Mouse (Mus musculus) yolk sac, embryonic 10.5 days (tissue): Measurements from ENCODE around the gene Ptprm.

Experiments used
- DNase-seq: peaks from one replicate; pipeline ENCODE4 v3.0.0-alpha.2; 2017; ENCODE audit warnings: low spot score

Gene Ptprm

DNA sequence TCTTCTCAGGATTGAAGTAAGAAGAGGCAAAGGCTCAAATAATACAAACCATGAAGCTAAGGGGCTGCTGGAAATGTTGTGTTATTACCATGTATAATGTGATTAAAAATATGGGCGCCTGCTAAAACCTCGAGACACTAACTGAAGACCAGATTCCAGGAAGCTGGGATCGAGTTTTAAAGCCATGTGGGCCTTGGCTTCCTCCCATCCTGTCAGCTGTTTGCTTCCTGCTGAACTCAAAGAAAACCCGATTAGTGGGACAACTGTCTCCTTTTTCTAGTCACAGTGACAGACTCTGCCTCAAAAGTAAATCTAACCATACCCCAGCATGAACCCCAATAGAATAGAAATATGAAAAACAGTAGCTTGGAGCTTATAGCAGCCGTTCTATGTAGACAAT lies 374.3 kb downstream of the Ptprm start:
- DNase-seq: no peak

DNA sequence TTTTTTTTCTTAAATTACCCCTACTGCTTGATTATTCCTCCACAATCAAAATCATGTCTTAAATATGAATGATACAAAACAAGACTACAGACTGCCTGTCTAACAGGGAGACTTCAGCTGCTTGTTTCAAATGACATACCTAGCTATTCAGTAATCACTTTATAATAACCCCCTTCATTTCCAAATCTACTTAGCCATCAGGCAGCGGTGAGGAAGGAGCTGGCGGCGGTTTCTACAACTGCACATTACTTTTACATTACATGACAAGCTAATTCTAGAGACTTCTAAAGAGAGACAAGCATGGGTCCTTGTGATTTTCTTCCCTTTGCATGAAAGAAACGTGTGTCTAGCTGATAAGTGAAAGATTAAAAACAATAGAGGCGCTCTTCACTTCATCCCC lies 377.8 kb downstream of the Ptprm start:
- no peak for DNase-seq

DNA sequence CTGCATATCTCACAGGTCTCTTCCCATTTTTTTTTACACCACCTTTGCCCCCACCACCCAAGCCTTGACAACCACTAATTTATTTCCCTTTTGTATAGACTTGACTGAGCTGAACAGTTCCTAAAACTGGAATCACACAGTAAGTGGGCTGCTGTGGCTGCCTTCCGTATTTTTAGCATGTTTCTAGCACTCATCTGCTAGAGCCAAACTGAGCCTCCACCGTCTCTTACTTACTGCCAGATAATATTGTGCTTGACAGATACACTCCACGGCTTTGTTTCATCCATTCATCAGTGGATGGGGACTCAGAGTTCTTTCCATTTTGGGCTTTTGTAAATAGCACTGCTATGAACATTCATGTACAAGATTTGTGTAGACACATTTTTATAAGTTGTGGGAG lies 381.3 kb downstream of the Ptprm start:
- no peak for DNase-seq

DNA sequence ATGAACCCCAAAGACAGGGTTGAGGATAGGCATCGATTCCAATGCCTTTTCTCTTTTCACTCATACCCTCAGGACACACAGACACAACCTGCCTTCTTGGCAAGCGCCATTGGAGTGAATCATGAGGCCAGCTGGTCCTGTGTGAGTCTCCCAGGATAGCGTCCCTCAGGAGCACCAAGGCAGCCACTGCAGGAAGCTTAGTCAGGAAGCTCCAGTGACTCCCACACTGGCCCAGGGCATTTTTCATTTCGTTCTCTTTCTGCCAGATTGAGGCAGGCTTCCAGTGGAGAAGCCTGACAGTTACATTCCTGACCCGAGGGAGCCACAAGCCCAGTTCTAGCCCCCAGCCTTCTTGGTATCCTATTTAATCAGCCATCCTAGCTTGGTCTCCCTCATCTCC lies 393.3 kb downstream of the Ptprm start:
- no peak for DNase-seq

DNA sequence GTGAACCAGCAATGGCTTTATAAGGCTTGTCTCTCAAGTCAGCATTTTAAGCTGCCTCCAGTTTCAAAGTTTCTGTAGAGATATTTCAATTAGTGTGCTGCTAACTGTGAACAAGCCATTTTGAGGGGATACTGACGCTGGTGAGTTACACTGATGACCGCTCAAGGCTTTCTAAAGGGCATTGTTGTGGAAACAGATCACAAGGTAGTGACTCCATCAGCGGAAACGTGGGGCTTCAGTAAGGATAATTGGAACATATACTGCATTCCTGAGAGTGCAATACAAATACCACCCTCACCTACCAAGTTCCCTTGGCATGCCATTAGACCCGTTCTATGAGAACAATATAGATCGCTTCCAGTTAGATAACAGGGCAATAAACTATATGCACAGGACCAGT lies 393.7 kb downstream of the Ptprm start:
- DNase-seq: no peak

DNA sequence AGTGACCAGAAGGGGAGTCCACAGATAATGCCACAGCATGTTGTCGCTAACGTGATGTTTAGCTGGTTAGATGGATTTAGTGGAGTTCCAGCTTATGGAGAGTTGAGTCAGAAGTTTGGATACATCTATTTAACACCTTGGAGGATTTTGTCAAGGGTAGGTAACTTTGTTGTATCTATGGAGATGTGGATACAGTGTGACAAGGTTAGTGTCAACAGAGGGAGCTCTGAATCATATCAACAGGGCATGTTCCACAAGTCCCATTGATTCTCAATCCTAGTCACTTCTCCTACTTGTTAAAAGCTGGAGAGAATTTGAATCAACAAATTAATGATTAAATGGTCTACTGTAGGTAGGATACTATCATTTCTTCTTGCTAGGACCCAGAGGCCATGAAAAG lies 394.4 kb downstream of the Ptprm start:
- no peak for DNase-seq

DNA sequence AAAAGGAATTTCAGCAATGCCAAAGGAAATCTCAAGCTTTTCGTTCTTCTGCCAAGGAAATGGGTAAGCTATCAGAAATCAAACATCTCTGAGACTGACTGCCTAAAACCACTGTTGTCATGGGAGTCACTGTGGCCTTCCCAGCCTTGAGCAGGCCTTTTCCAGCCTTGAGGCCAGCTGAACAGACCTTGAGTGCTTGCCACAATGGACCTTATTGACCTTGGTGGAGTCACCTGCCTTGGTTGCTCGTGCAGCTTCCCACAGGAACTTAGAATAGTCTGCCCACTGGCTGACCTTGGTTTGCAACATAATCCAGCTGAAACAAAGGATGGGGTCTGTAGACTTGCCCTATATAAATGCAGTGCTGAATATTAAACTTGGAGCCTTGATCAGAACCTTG lies 395.5 kb downstream of the Ptprm start:
- DNase-seq: no peak

DNA sequence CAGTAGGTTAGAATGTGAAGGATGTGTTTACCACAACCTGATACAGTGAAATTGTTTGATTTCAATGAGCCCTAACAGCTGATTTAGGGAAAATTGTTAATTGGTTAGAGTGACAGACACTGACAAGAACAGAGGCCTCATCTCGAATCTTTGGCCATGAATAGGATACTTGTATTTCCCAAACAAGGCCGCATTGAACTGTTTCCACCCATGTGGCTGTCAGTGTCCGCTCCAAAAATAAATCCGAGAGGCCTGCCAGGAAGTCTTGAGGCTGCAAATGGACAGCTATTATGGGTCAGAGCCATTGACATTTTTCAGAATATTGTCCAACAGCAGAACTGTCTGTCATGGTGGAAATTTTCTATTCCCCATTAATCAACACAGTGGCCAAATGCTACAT lies 409.8 kb downstream of the Ptprm start:
- DNase-seq: no peak

DNA sequence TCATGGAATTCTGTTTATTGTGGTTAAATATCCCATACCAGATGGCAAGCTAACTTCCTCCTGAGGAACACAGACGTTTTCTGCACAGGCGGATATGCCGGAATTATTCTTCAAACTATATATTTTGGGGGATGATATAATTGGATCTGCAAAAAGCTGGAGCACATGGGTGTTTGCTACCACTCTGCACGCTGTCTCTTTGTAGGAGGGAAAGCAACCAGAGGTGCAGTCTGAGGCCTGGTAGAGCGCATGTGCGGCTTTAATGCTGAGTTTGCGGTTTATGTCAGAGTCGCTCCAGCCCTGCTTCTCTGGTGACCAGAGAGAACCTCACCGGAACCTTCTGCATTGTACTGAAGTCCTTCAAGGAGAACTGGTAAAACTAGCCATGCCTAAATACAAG lies 410.7 kb downstream of the Ptprm start:
- no peak for DNase-seq

DNA sequence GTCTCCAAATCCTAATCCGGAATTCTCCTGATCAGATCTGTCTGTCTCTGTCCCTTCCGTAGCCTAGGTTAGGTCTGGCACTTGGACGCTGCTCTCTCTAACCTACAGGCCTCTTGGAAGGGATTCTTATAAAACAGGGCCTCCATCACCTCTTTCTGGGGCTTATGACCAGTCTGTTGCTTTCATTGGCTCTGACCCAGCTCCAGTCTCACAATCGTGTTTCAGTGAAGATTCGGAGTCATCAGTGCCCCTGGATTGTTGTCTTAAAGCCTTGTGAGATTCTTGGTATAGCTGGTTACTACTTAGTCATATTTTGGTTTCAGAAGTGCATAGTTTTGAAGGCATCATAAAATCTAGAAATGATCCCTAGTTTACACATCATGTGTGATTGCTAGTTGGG lies 428.6 kb downstream of the Ptprm start:
- no peak for DNase-seq

DNA sequence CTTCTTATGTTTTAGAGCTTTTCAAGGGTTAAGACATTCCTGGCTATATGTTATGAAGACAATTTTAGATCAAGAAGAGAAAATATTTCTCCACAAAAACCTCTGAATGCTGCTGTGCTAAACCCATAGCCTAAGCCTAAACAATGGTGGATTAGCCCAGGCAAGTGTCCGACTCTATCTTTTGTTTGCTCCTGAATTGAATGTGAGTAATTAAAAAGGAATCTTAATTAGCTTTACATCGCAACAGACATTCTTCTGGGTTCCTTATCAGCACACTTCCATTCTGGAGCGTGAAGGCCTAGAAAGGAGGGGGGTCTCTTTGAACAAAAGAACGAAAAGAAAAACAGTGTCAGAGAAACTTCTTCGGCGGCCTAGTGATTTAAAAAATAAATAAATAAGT lies 439.6 kb downstream of the Ptprm start:
- DNase-seq: no peak

DNA sequence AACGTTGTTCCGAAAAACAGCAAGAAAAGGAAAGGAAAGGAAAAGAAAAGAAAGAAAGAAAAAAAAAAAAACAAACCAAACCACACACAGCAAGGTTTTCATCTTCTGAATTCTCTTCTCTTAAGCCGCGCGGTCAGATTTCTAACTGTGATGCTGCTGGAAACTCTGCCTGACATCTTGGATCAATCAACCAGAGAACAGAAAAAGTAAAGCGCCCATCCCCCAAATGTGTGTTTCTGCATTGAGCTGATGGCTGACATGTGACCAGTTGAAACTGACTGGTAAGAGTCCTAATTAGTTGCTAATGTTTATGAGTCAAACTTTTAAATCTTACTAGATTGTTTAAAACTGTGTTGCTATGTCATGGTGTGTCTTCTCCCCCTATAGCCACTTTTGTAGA lies 441.7 kb downstream of the Ptprm start:
- no peak for DNase-seq

DNA sequence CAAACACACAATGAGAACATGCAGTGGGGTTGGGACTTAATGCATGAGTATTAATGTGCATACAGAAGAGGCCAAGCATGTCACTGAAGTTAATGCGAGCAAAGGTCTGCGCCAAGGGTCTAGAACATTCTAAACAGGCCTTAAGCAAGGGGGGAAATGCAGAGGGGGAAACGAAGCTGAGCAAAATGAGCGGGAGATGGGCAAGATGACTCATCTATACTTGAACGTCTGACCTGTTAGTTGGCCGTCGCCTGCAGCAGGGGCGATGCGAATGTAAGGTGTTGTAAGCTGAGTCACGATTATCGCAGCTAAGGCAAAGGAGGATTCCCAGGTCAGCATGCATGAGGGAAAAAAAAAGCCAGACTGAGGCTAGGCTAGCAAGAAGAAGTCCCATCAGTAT lies 442.1 kb downstream of the Ptprm start:
- DNase-seq: no peak

DNA sequence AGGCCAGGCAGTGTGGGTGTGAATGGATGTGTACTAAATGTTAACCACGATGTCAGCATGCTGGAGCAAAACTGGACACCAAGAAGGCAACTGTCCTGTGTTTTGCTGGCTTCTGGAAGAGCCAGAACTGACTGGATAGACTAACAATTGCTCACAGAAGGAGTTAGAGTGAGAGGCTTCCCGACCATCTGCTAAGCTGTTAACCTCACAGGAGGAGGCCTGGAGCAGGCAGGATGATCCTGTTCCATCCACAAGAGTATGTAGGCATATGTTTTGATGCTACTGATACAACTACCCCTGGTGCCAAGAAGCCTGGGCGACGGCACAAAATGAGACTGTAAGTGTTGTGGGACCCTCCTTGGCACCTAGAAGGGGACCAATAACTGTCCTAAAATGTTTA lies 444.4 kb downstream of the Ptprm start:
- no peak for DNase-seq

DNA sequence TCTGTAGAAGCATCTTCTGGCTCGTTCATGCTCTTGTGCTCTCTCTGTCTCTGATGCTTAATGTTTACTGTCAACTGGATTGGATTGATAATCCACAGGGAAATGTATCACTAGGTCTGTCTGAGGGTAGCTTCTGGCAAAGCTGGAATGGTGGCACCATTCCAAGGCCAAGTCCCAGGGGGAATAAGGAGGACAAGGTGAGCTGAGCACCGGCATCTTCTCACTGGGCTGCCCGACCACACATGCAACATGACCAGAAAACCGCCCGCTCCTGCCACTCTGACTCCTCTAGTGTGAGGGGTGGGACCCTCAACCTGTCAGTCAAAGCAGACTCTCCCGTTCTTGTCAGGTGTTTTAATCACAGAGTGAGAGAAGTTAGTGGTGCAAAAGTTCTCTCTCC lies 445.3 kb downstream of the Ptprm start:
- no peak for DNase-seq

DNA sequence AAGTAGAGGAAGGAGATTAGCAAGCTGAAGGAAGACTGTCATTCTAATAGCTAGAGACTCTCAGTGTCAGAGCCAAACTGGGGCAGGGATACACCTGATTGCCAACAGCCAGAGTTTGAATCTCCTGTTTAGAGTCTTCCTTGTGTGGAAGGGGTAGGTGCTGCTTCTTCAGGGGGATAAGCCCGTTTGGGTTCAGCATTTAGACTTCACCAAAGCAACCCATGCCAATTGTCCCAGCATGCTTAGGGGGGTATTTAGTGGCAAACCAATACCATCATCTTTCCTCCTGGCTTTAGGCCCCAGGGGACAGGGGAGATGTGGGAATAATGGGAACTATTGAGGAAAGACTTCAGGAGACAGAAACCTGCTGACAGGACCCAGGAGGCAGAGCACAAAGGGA lies 460.1 kb downstream of the Ptprm start:
- no peak for DNase-seq

DNA sequence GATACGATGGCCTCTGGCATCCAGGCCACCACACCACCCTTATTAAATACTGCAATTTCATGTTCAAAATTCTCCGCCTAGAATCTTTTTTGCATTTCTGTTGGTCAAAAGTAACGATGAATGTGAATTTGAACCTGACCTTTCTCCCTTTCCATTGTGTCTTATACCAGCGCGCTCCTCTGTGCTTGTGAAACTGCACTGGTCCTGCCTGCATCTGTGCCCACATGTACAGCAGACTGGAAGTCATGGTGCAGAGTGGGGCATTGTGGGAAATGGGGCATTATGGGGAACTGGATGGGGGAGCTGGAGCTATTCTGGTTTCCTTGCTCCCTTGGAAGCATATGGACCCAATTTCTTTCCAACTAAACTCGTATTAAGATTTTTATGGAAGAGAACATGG lies 462.3 kb downstream of the Ptprm start:
- no peak for DNase-seq

DNA sequence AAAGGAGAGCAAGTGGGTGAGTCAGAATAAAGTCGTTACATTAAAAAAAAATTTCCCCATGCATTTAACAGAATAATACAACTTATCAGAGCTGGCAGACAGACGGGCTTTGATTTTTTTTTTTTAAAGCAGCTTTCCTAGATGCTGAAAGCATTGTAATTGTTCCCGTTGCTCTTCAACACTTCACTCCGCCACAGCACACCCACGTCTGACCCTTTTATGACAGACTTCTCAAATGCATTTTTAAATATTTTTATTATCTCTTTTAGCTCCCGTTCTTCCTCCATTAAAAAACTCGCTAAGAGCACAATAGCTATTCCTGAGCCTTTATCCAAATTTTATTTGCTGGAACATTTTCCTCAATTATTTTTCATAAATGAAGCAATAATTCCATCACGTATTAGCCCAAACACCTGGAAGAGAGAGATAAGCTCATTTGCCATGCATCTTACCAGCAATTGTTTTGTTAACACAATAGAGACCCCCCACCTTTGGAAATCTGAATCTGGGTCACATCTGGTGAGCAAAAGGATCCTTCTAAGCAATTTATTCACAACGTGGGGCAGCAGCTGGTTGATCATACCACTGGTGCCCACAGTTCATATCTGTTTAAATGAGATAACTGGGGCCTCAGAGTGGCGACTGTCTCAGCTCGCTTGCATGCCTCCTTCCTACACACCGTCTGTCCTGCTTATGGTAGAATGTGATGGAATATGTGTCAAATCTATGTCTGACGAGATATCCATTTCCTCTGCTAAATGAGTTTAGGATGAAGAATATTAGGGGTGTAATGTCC lies 463.0 kb downstream of the Ptprm start:
- no peak for DNase-seq

DNA sequence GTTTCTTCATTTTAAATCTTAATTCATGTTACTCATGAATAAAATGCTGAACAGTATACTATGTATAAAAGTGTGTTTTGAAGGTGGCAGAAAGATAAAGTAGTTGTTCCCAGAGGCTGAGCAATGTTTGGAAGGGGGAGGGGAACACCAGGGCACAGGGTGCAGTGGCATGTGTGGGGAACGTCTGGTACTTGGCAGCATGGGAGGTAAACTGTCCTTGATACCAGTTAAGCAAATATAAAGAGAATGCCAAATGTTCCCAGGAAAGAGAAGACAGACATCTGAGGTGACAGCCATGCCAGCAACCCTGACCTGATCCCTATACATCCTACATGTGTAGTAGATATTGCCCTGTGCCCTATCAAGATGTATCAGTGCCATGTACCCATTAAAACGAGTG lies 472.0 kb downstream of the Ptprm start:
- no peak for DNase-seq

DNA sequence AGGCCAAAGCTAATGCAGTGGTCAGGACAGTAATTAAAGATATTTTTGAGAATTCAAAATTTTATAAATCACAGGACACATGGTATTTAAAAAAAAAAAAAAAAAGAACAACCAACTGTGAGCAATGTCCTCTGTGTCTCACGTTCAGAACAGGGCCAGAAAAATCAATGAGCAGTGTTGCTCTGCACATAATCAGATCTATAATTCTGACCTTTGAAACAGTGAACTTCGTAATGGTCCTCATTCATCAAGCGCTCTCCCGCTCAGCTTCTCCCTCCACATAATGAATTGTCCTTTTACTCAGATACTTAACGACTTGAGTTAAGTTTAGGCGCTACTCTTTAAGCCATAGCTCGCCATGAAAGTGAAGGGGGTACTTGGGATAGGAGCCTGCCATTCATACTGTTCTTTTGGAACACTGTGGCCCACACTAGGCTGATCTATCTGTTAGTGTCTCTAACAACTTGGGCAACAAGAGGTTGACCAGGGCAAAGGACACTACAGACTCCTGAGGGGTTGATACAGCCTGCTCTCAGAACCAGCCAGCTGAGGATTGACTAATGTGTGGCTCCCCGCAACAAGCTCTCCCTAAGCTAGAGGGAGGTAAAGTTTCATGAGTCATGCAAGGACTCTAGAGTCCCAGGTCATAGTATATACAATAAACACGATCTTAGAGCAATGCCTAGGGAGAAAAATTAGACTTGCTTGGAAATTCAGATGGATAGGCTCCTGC lies 473.1 kb downstream of the Ptprm start:
- DNase-seq: no peak

DNA sequence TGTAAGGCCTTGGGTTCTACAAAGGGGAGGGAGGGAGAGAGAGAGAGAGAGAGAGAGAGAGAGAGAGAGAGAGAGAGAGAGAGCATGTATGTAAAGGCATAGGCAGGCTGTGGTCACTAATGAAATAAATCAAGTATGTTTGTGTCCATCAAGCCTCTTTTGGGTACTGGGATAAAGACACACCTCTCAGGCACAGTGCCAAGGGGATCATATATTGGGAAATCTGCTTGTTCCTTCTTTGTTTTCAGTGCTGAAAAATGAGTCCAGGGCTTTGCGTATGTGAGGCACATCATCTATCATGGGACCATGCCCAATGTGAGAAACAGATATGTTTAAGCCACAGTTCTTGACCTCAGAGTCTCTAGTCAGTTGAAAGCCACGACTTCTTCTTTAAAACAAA lies 475.1 kb downstream of the Ptprm start:
- DNase-seq: no peak

DNA sequence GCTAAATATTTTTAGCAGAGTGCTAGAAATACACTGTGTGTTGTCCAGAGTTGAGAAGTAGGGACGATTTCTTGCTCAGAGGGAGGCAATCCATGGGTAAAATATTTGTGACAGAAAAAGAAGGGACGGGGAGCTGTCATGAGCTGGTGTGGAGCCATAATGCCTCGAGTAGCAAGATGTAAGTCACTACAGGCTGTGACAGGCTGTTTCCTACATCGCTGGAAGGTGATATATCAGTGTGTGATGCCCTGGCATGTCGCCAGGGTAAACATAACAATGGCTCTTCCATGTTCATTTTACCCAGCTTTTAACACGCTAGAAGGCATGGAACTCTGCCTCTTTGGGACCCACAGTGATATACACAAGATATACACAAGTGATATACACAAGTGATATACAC lies 476.7 kb downstream of the Ptprm start:
- no peak for DNase-seq

DNA sequence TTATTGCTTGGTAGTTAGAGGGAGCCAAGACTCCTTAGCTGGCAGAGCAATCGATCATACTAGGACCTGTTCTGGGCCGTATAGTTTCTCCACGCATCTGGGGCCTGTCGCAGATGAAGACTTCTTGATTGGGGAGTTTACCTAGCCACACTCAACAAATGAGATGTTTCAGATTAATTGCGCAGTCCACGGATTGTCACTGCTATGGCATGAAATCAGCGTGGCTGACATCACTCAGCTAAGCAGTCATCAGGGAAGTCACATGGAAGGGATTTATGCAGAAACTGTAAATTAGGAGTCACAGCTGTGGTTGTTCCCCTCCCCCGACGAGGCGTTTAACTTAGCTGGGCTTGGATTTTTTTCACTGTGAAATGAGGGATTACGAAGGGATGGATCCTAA lies 479.4 kb downstream of the Ptprm start:
- no peak for DNase-seq

DNA sequence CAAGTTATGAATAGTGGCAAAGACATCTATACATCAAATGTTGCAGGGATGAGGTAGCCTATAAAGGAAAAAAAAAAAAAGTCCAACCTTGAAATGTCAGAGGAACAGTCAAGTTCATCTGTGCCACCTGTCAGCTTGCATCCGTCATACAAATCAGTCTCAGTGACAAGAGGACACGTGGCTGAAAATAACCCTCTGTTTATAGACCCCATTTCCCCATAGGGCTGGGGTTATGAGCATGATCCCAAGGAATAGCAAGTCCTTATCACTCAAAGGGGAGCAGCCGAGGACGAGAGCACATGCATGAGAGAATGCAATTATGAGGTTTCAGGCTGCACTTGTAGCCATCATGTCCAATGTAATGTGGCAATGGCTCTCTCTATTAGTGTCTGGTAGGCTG lies 482.9 kb downstream of the Ptprm start:
- DNase-seq: no peak
